Mouse (Mus musculus): ENCODE measurements around the gene Nfx1.

DNA sequence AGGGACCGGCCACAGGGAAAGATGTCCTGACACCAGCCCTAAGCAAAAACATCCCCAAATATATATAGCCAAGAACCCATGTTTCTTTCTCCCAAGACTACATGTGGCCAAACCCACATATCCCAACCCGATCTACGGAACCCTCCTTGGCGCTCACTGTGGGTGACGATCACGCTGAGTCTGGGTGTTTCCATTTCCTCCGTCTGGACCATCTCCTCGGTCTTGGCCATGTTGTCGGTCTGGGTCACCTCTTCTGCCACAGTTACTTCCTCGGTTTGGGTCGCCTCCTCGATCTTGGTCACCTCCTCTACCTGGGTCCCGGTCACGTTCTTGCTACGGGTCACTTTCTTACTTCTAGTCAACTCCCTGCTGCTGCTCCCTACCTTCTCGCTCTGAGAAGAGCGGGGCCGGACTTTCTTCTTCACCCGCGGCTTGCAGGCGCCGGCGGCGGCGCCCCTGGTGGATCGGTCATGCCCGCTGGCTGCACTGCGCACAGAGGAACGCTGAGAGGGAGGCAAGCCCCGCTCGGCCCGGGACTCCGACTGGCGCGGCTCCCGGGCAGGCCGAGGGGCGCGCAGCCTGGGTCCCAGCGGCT lies 23.0 kb upstream of the Nfx1 start:
- TF ChIP-seq CTCF (conservative IDR thresholded peaks at IDR 0.05; ENCODE audit: insufficient read depth, insufficient read length, low read depth, low read length) (no peak), POLR2A (IDR thresholded peaks at IDR 0.05; ENCODE audit: low read depth, low read length) (no peak)
